Mouse (Mus musculus) forebrain, embryonic 10.5 days (tissue): ENCODE measurements at regions not wholly inside any gene's neighbourhood (a gene's known extent, or its start where the extent isn't known, plus 50 kb on each side); places are given as distances from the start of the nearest gene placed in this dataset.

Source experiments
- DNase-seq: peaks from one replicate; pipeline ENCODE4 v3.0.0-alpha.2; 2017; ENCODE audit warnings: low spot score; ENCODE audit errors: extremely low spot score
- H3K27ac ChIP-seq: fragments of 300-500 bp; sonication (generic); 2 replicates; pipeline ENCODE4 v1.5.1; 2016; ENCODE audit warnings: mild to moderate bottlenecking
- H3K27me3 ChIP-seq: fragments of 300-500 bp; sonication (generic); 2 replicates; pipeline ENCODE4 v1.6.1; 2016; ENCODE audit warnings: mild to moderate bottlenecking; ENCODE audit not compliant: poor library complexity, severe bottlenecking
- H3K36me3 ChIP-seq: fragments of 300-500 bp; sonication (generic); replicated peaks from 2 replicates; pipeline ENCODE4 v1.6.1; 2016; ENCODE audit warnings: mild to moderate bottlenecking, moderate library complexity
- H3K4me1 ChIP-seq: fragments of 300-500 bp; sonication (generic); 2 replicates; pipeline ENCODE4 v1.6.1; 2016
- H3K4me3 ChIP-seq: fragments of 300-500 bp; sonication (generic); 2 replicates; pipeline ENCODE4 v1.5.1; 2016; ENCODE audit warnings: mild to moderate bottlenecking, moderate library complexity
- H3K9me3 ChIP-seq: fragments of 300-500 bp; sonication (generic); 2 replicates; pipeline ENCODE4 v1.6.1; 2016; ENCODE audit warnings: mild to moderate bottlenecking, moderate library complexity
- WGBS: fragments of 180-500 bp; shearing (Covaris S2); methylation state at CpG from one replicate; pipeline ENCODE4 v1.1.7; 2016; 5-methylcytosine and 5-hydroxymethylcytosine counted together

DNA sequence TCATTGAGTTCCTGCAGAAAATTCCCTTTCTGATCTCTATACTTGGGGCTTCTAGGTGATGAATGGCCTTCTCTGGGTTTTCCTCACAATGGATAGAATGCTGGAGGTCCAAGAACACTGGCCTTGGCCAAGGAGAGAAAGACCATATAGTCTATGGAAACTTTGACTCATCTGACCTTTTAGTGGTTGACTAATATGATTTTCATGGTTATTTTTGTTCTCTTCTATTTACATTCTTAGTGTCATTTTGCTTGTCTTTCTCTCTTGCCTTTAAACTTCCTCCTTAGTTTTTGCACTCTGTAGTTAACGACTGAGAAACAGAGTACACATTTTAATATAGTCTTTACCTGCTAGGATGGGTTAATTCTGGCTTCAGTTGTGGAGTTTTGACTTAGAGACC, 65.6 kb downstream of the Rtl9 start:
- H3K4me3 ChIP-seq = no peak overlapping the region
- no peaks in the 10 kb centered on the region for H3K36me3 ChIP-seq
- no peak overlapping the region for H3K27ac ChIP-seq
- no peaks in the 10 kb centered on the region for H3K4me1 ChIP-seq
- WGBS = 67% methylated on average over 1 of the region's 1 CpGs
- DNase-seq = no peak
- H3K27me3 ChIP-seq = peaks cover 25% of the 10 kb centered on the region
- no peaks in the 10 kb centered on the region for H3K9me3 ChIP-seq

DNA sequence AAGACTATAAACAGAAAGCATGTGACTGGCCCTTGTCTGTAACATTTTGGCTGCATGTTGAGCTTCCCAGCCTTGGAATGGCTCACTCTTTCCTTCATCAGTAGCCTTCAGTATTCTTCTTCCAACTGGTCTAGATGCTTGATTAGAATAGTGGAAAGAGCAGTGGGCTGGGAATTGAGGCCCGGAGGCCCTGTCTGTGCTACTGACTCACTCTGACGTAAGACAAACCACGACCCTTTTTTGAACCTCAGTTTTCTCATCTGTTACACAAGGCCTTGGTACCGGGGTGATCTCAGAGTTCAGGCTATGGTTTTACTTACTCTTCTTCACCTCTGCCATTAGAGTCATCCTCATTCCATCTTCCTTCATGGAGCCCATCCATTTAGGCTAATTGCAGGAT, 95.2 kb downstream of the Rtl9 start:
- no peaks in the 10 kb centered on the region for H3K36me3 ChIP-seq
- H3K27me3 ChIP-seq = peaks cover 44% of the 10 kb centered on the region
- WGBS = 89% methylated on average over 4 of the region's 4 CpGs
- no peak overlapping the region for H3K27ac ChIP-seq
- no peak overlapping the region for H3K4me3 ChIP-seq
- no peaks in the 10 kb centered on the region for H3K9me3 ChIP-seq
- no peak for DNase-seq
- H3K4me1 ChIP-seq = no peaks in the 10 kb centered on the region

DNA sequence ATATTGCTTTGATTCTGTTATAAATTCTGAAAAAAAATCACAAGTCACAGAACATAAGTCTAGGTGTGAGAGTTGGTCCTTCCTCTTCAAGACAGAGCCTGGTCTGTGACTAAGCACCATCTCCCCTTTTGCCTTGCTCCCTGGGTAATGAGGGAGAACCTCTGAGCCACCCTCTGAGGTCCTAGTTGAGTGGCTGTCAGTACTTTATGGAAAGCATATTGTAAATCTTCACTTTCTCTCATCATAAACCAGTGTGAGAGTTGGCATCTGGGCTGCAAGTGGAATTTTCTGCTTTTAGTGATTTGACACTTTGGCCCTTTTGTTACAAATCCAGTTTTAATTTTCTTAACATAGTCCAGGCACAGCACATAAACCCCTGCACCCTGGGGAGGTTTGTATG, 103.3 kb downstream of the Rtl9 start:
- Histone ChIP-seq H3K36me3 (no peaks in the 10 kb centered on the region), H3K27me3 (peaks cover 59% of the 10 kb centered on the region), H3K9me3 (no peaks in the 10 kb centered on the region), H3K4me3 (no peak overlapping the region), H3K27ac (no peak overlapping the region), H3K4me1 (no peaks in the 10 kb centered on the region)
- no peak for DNase-seq

DNA sequence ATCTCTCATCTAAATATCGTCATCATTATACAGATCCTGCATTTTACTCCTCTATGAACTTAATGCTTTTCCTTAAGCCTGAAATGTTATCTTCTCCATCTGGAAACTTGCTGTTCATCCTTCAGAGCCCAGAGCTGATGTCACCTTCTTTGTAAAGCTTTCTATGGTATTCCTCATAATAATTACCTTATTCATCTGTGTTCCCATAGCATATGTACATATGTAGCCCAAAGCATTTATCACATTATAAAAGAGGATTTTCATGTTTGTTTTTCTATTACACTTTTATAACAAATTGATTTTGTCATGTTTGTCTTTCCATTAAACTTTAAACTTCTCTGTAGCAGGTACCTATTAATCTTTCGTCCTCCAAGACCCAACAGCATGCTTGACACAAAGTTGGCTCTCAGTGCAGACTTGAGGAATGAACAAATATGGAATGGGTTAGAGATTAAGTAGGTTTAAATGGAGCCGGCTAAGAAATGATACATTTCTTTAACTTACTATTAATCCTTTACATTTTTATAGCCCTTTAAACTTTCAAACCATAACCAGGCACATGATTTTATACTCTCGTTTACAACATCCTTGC, 104.5 kb downstream of the Rtl9 start:
- Histone ChIP-seq H3K4me3 (no peak overlapping the region), H3K4me1 (no peaks in the 10 kb centered on the region), H3K36me3 (no peaks in the 10 kb centered on the region), H3K9me3 (no peaks in the 10 kb centered on the region), H3K27me3 (peaks cover 47% of the 10 kb centered on the region), H3K27ac (no peak overlapping the region)
- no peak for DNase-seq
- WGBS = 88% methylated on average over 4 of the region's 4 CpGs

DNA sequence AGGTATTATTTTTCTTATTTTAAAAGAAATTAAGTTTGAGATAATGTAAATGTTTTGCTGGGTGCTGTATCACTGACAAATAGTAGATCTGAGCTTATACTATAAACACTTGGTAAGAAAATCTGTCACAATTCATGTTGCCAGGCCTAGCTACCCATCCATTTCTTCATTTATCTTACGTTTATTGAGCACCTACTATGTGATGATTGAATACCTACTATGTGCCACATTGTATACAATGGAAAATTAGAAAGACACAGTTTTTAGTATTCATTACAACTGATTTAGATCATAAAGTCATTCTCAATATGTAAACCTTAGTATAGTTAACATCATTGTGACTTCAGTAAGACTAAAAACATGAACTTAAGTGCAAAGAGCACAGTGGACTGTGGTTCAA, 117.2 kb downstream of the Rtl9 start:
- 81% methylated on average over 1 of the region's 1 CpGs for WGBS
- peaks cover 40% of the 10 kb centered on the region for H3K27me3 ChIP-seq
- no peaks in the 10 kb centered on the region for H3K4me1 ChIP-seq
- H3K9me3 ChIP-seq = no peaks in the 10 kb centered on the region
- no peaks in the 10 kb centered on the region for H3K36me3 ChIP-seq
- no peak overlapping the region for H3K4me3 ChIP-seq
- no peak for DNase-seq
- no peak overlapping the region for H3K27ac ChIP-seq
